Mouse (Mus musculus) heart, postnatal 0 days (tissue): ENCODE data around the gene Pigb.
"Not testable (repeated sequence)": the region's sequence is repeated elsewhere in the genome, so short reads cannot be mapped to it uniquely, and the experiment has no call there.

ENCODE experiments used
- CTCF ChIP-seq: IDR thresholded peaks from 2 replicates; pipeline ENCODE4 v1.5.1; 2016; ENCODE audit warnings: antibody characterized with exemption, control low read depth, low read depth
- EP300 ChIP-seq: IDR thresholded peaks from 2 replicates; pipeline ENCODE4 v1.6.1; 2016; ENCODE audit warnings: antibody characterized with exemption, low read depth

GRCm38 (mm10) chr9:73079349-73079748 is 39.2 kb upstream of the Pigb start:
- not testable (repeated sequence) for TF ChIP-seq CTCF, EP300
